Mouse (Mus musculus) kidney, postnatal 0 days (tissue): ENCODE data around the gene Ap1g2. TPM values are rescaled to one million over a fixed set of nuclear protein-coding genes. Genes with fewer than 3 reads are reported as not detected.

Source experiments
- ATAC-seq: fragments of 200-750 bp; cut with Nextera tagmentation; replicated peaks from 2 replicates; pipeline ENCODE4 v1.8.0; 2017; ENCODE audit warnings: low read depth, moderate number of reproducible peaks, moderate TSS enrichment, moderate library complexity; ENCODE audit not compliant: low FRiP score
- DNase-seq: peaks from one replicate; pipeline ENCODE4 v3.0.0-alpha.2; 2016; ENCODE audit warnings: low spot score
- H3K27ac ChIP-seq: fragments of 300-500 bp; sonication (generic); 2 replicates; pipeline ENCODE4 v1.5.1; 2014; ENCODE audit warnings: mild to moderate bottlenecking
- H3K27me3 ChIP-seq: fragments of 300-500 bp; sonication (generic); 2 replicates; pipeline ENCODE4 v1.6.1; 2014; ENCODE audit warnings: low read length, mixed read lengths; ENCODE audit not compliant: insufficient read depth
- H3K36me3 ChIP-seq: fragments of 300-500 bp; sonication (generic); 2 replicates; pipeline ENCODE4 v1.6.1; 2014; ENCODE audit warnings: low read length, mixed read lengths; ENCODE audit not compliant: insufficient read depth
- H3K4me1 ChIP-seq: fragments of 300-500 bp; sonication (generic); replicated peaks from 2 replicates; pipeline ENCODE4 v1.6.1; 2014; ENCODE audit warnings: antibody characterized with exemption, low read length, mixed read lengths; ENCODE audit not compliant: insufficient read depth
- H3K4me2 ChIP-seq: fragments of 300-500 bp; sonication (generic); 2 replicates; pipeline ENCODE4 v1.6.1; 2014; ENCODE audit warnings: mild to moderate bottlenecking, low read length, moderate library complexity, mixed read lengths
- H3K4me3 ChIP-seq: fragments of 300-500 bp; sonication (generic); replicated peaks from 2 replicates; pipeline ENCODE4 v1.5.1; 2014; ENCODE audit warnings: low read depth, low read length
- H3K9ac ChIP-seq: fragments of 300-500 bp; sonication (generic); 2 replicates; pipeline ENCODE4 v1.6.1; 2014; ENCODE audit warnings: low read depth, low read length
- H3K9me3 ChIP-seq: fragments of 300-500 bp; sonication (generic); replicated peaks from 2 replicates; pipeline ENCODE4 v1.6.1; 2016; ENCODE audit warnings: low read length, inconsistent platforms, mixed read lengths
- CTCF ChIP-seq: IDR thresholded peaks from 2 replicates; pipeline ENCODE4 v1.5.1; 2016; ENCODE audit warnings: antibody characterized with exemption, low read depth, mild to moderate bottlenecking, moderate library complexity
- WGBS: fragments of 180-500 bp; shearing (Covaris S2); extraction: QIAGEN DNeasy Blood & Tissue Kit; methylation state at CpG from one replicate; pipeline ENCODE4 v1.1.7; 2014; 5-methylcytosine and 5-hydroxymethylcytosine counted together
- polyA plus RNA-seq: library from polyadenylated mRNA; unstranded; fragments of >200 nt; fragmentation: Nextera tagmentation; extraction: Ambion mirVana; gene quantifications from 2 replicates; pipeline ENCODE4 v1.2.1, GENCODE M21; 2015

Ap1g2 gene
- polyA plus RNA-seq, 1 experiment from 2014 or later = 15.8 TPM

DNA sequence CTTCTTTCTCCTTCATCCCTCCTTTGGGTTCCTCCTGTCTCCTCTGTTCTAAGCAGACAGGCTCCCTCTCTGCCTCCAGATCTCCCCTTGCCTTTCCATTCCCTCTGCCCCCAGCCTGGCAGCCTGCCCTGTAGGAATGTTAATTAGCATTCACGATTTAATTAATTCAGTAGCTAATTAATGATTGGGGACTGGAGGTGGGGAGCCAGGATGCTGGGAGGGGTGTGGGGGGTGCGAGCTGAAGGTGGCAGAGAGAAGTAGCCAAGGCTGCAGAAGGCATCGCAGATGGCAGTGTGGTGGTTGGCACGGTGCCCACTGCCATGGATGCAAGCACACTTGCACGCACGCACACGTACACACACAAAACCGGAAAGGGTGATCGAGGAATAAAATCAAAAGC is 53.9 kb downstream of the Ap1g2 start:
- Histone ChIP-seq H3K27me3 (no peaks in the 10 kb centered on the region), H3K36me3 (no peaks in the 10 kb centered on the region), H3K4me3 (no peak overlapping the region), H3K4me1 (no peaks in the 10 kb centered on the region), H3K4me2 (no peak overlapping the region), H3K9me3 (no peaks in the 10 kb centered on the region), H3K27ac (no peak overlapping the region), H3K9ac (no peak overlapping the region)
- ATAC-seq (no peak), DNase-seq (no peak)
- no peak for TF ChIP-seq CTCF
- 78% methylated on average over 9 of the region's 9 CpGs for WGBS

Other genes starting within 250 kb of the Ap1g2 start
- gene Homez, start 235.6 kb downstream of the Ap1g2 start, polyA plus RNA-seq = 18.7 and 19.9 TPM in 2 replicates
- gene Ppp1r3e, start 229.0 kb downstream of the Ap1g2 start, polyA plus RNA-seq = 3.1 and 4.2 TPM in 2 replicates
- 5.3 and 5.6 TPM in 2 replicates for gene Bcl2l2, start 223.2 kb downstream of the Ap1g2 start, polyA plus RNA-seq
- 1.7 and 2.5 TPM in 2 replicates for gene Gm20521, start 223.2 kb downstream of the Ap1g2 start, polyA plus RNA-seq
- gene Pabpn1, start 214.1 kb downstream of the Ap1g2 start, polyA plus RNA-seq = 113 and 123 TPM in 2 replicates
- gene Slc22a17, start 193.5 kb downstream of the Ap1g2 start, polyA plus RNA-seq = 39.9 and 48.1 TPM in 2 replicates
- gene Efs, start 180.5 kb downstream of the Ap1g2 start, polyA plus RNA-seq = 15.0 and 16.0 TPM in 2 replicates
- 0.11 TPM in 1 of 2 replicates, not detected in the other for gene Il25, start 173.9 kb downstream of the Ap1g2 start, polyA plus RNA-seq
- gene Cmtm5, start 170.3 kb downstream of the Ap1g2 start, polyA plus RNA-seq = 1.9 and 2.1 TPM in 2 replicates
- 0.34 and 0.62 TPM in 2 replicates for gene Myh6, start 139.7 kb downstream of the Ap1g2 start, polyA plus RNA-seq
- not detected in 2 replicates for gene Gm17428, start 129.7 kb downstream of the Ap1g2 start, polyA plus RNA-seq
- gene Myh7, start 112.0 kb downstream of the Ap1g2 start, polyA plus RNA-seq = 0.16 and 0.88 TPM in 2 replicates
- gene Ngdn, start 91.1 kb downstream of the Ap1g2 start, polyA plus RNA-seq = 68.9 and 75.7 TPM in 2 replicates
- 2.0 and 2.4 TPM in 2 replicates for gene Zfhx2, start 14.3 kb downstream of the Ap1g2 start, polyA plus RNA-seq
- gene Thtpa, start 11.8 kb downstream of the Ap1g2 start, polyA plus RNA-seq = 20.8 and 21.6 TPM in 2 replicates
- 0.30 and 0.34 TPM in 2 replicates for gene Jph4, start 10.3 kb upstream of the Ap1g2 start, polyA plus RNA-seq
- 0.09 TPM in 1 of 2 replicates, not detected in the other for gene Dhrs2, start 115.4 kb upstream of the Ap1g2 start, polyA plus RNA-seq